Mouse (Mus musculus) liver, embryonic 14.5 days (tissue): ENCODE data around the gene Cpne5. TPM values are rescaled to one million over a fixed set of nuclear protein-coding genes. Genes with fewer than 3 reads are reported as not detected.

ENCODE experiments used
- ATAC-seq: fragments of 200-750 bp; cut with Nextera tagmentation; 2 replicates; pipeline ENCODE4 v1.8.0; 2017; ENCODE audit warnings: moderate number of reproducible peaks, mild to moderate bottlenecking, moderate library complexity; ENCODE audit not compliant: insufficient read depth
- DNase-seq, 3 experiments: peaks; one replicate each; pipeline ENCODE4 v3.0.0-alpha.2; 2012 to 2013; ENCODE audit warnings: low read depth in 3 of 3, low spot score in 3 of 3
- H3K27ac ChIP-seq: fragments of 300-500 bp; sonication (generic); 2 replicates; pipeline ENCODE4 v1.5.1; 2014; ENCODE audit warnings: moderate library complexity, mild to moderate bottlenecking, control low read depth, inconsistent platforms
- H3K27me3 ChIP-seq: fragments of 300-500 bp; sonication (generic); 2 replicates; pipeline ENCODE4 v1.6.1; 2014; ENCODE audit warnings: mild to moderate bottlenecking, low read length, moderate library complexity; ENCODE audit not compliant: control insufficient read depth, insufficient read depth
- H3K36me3 ChIP-seq: fragments of 300-500 bp; sonication (generic); replicated peaks from 2 replicates; pipeline ENCODE4 v1.6.1; 2014; ENCODE audit warnings: low read depth; ENCODE audit not compliant: control insufficient read depth, insufficient read depth
- H3K4me1 ChIP-seq, 2 experiments: fragments of 200-500 bp in 1 of 2; fragments of 300-500 bp in 1 of 2; sonication (generic) in 1 of 2; replicated peaks; 2 replicates each; pipeline ENCODE4 v1.6.1; 2012 to 2014; ENCODE audit warnings: antibody characterized with exemption in 1 of 2, inconsistent platforms in 1 of 2, low read length in 1 of 2; ENCODE audit not compliant: control insufficient read depth in 2 of 2, insufficient read depth in 2 of 2
- H3K4me2 ChIP-seq: fragments of 300-500 bp; sonication (generic); 2 replicates; pipeline ENCODE4 v1.6.1; 2014; ENCODE audit warnings: low read depth, mild to moderate bottlenecking, control low read depth, moderate library complexity
- H3K4me3 ChIP-seq, 2 experiments: fragments of 200-500 bp in 1 of 2; fragments of 300-500 bp in 1 of 2; sonication (generic) in 1 of 2; 2 replicates each; pipeline ENCODE4 v1.5.1; 2012 to 2014; ENCODE audit warnings: low read depth in 2 of 2, low read length in 2 of 2, mild to moderate bottlenecking in 2 of 2, control low read depth in 1 of 2, inconsistent platforms in 1 of 2, moderate library complexity in 1 of 2; ENCODE audit not compliant: insufficient read depth in 1 of 2
- H3K9ac ChIP-seq: fragments of 300-500 bp; sonication (generic); replicated peaks from 2 replicates; pipeline ENCODE4 v1.6.1; 2014; ENCODE audit warnings: mild to moderate bottlenecking, control low read depth, moderate library complexity
- H3K9me3 ChIP-seq: fragments of 300-500 bp; sonication (generic); 2 replicates; pipeline ENCODE4 v1.6.1; 2016; ENCODE audit warnings: low read length, mixed read lengths; ENCODE audit not compliant: control insufficient read depth
- CTCF ChIP-seq: IDR thresholded peaks from 2 replicates; pipeline ENCODE4 v1.5.1; 2016; ENCODE audit warnings: antibody characterized with exemption, low read depth, control low read depth
- EP300 ChIP-seq: IDR thresholded peaks from 2 replicates; pipeline ENCODE4 v1.6.1; 2016; ENCODE audit warnings: antibody characterized with exemption, low read depth
- WGBS: fragments of 180-500 bp; shearing (Covaris S2); extraction: QIAGEN DNeasy Blood & Tissue Kit; methylation state at CpG from one replicate; pipeline ENCODE4 v1.1.7; 2014; ENCODE audit not compliant: insufficient replicate concordance; 5-methylcytosine and 5-hydroxymethylcytosine counted together
- polyA plus RNA-seq, 2 experiments: library from polyadenylated mRNA; depleted of rRNA in 1 of 2; stranded (reverse) in 1 of 2; unstranded in 1 of 2; fragments of >200 nt; fragmentation: Nextera tagmentation in 1 of 2; extraction: Ambion mirVana in 1 of 2; gene quantifications; 2 replicates each; pipeline versions ENCODE4 v1.2.1 to v1.2.3; 2012 to 2014

The Cpne5 gene
- polyA plus RNA-seq, 2 experiments: 0.06 to 0.28 TPM

GRCm38 (mm10) chr17:29238421-29238945 is 516 bp upstream of the Cpne5 start:
- no peaks in the 10 kb centered on the region for H3K9me3 ChIP-seq
- no peak overlapping the region for H3K27ac ChIP-seq
- H3K4me3 ChIP-seq: peak overlapping the region; percentile 2 to 47; a peak in 3 of 4 replicates
- ATAC-seq (no peak), DNase-seq (no peak)
- H3K4me2 ChIP-seq: peak overlapping the region; percentile 61
- no peaks in the 10 kb centered on the region for H3K4me1 ChIP-seq
- peaks cover 42% of the 10 kb centered on the region for H3K27me3 ChIP-seq
- TF ChIP-seq EP300 (no peak), CTCF (no peak)
- H3K36me3 ChIP-seq: no peaks in the 10 kb centered on the region
- H3K9ac ChIP-seq: no peak overlapping the region
- WGBS: 5% methylated on average over 23 of the region's 23 CpGs

- ATAC-seq (no peak), DNase-seq (no peak)
- Histone ChIP-seq H3K36me3 (no peaks in the 10 kb centered on the region), H3K27ac (no peak overlapping the region), H3K4me2 (peak overlapping the region; percentile 61), H3K27me3 (peaks cover 42% of the 10 kb centered on the region), H3K4me3 (peak overlapping the region; percentile 19 to 47; a peak in 3 of 4 replicates), H3K4me1 (no peaks in the 10 kb centered on the region), H3K9me3 (no peaks in the 10 kb centered on the region), H3K9ac (no peak overlapping the region)
- TF ChIP-seq EP300 (no peak), CTCF (no peak)
- WGBS: 2% methylated on average over 32 of the region's 32 CpGs
These were observed 648 bp downstream of the Cpne5 start for GRCm38 (mm10) chr17:29237267-29237771.

GRCm38 (mm10) chr17:29236111-29236510 is 1.9 kb downstream of the Cpne5 start:
- Histone ChIP-seq H3K36me3 (no peaks in the 10 kb centered on the region), H3K9me3 (no peaks in the 10 kb centered on the region), H3K9ac (no peak overlapping the region), H3K4me3 (no peak overlapping the region), H3K27me3 (peaks cover 42% of the 10 kb centered on the region), H3K27ac (no peak overlapping the region), H3K4me2 (no peak overlapping the region), H3K4me1 (no peaks in the 10 kb centered on the region)
- DNase-seq (no peak), ATAC-seq (no peak)
- WGBS: 50% methylated on average over 7 of the region's 7 CpGs
- no peak for TF ChIP-seq EP300
- TF ChIP-seq CTCF: no peak

- no peak overlapping the region for H3K4me2 ChIP-seq
- H3K27ac ChIP-seq: no peak overlapping the region
- H3K27me3 ChIP-seq: peaks cover 10% of the 10 kb centered on the region
- TF ChIP-seq EP300 (no peak), CTCF (no peak)
- DNase-seq (no peak), ATAC-seq (no peak)
- no peak overlapping the region for H3K9ac ChIP-seq
- 56% methylated on average over 10 of the region's 10 CpGs for WGBS
- H3K9me3 ChIP-seq: no peaks in the 10 kb centered on the region
- H3K36me3 ChIP-seq: no peaks in the 10 kb centered on the region
- no peaks in the 10 kb centered on the region for H3K4me1 ChIP-seq
- no peak overlapping the region for H3K4me3 ChIP-seq
These were observed 6.9 kb downstream of the Cpne5 start for GRCm38 (mm10) chr17:29231109-29231508.

GRCm38 (mm10) chr17:29220631-29221030 is 17.3 kb downstream of the Cpne5 start:
- WGBS: 75% methylated on average over 14 of the region's 14 CpGs
- no peaks in the 10 kb centered on the region for H3K36me3 ChIP-seq
- no peak overlapping the region for H3K4me2 ChIP-seq
- no peak for DNase-seq
- H3K27ac ChIP-seq: no peak overlapping the region
- TF ChIP-seq EP300 (no peak), CTCF (no peak)
- no peaks in the 10 kb centered on the region for H3K9me3 ChIP-seq
- no peak overlapping the region for H3K9ac ChIP-seq
- no peak overlapping the region for H3K4me3 ChIP-seq
- H3K4me1 ChIP-seq: 0 out of 4 replicates have a peak, but pooled peaks cover 0 to 2% of the 10 kb centered on the region in 2 experiments
- ATAC-seq: no peak
- no peaks in the 10 kb centered on the region for H3K27me3 ChIP-seq
